8 mouse cellular contexts compared by ENCODE assay signal in the genomic region with DNA sequence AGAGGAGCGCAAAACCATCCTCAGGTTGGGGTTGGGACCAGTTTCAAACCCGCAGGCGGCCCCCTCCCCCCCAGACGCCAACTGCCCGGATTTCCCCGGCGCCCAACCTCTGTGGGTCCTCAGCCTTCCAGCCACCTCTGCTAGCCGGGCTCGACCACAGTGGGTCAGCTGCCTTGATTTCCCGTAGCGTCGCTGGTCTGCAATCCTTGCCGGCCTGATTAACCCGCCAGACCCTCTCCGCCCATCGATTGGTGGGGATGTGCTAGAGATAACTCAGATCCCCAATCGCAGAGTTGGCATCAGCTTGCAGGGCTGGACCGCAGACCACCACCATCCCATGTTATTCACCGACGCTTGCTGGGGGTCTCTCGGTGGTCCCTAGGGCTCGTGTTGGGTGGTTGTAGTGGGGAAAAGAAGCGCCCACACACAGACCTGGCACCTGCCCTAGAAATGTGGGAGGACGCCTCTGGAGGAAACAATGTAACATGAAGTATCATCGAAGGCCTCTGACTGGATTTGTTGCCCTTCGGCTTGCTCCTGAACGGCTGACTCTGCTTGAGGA. TPM values are rescaled to one million over a fixed set of nuclear protein-coding genes. Genes with fewer than 3 reads are reported as not detected.
DNase-seq lines count a peak whose midpoint lies in the region; ATAC-seq and TF ChIP-seq lines count a peak whose summit lies in the region.

No protein-coding gene starts in this region.

- H3K36me3 ChIP-seq in heart, embryonic 11.5 days (ENCODE audit: control insufficient read depth, insufficient read depth, low read length): no peaks in the 10 kb centered on the region; the same call in 1 of the 2 replicates
- H3K36me3 ChIP-seq in MEL (ENCODE audit: control insufficient read depth in 1 of 2, insufficient read depth in 2 of 2, low read length in 2 of 2): peaks cover 0 to 17% of the 10 kb centered on the region in 2 experiments; a peak in 2 of 4 replicates
- H3K36me3 ChIP-seq in limb, embryonic 11.5 days (ENCODE audit: control insufficient read depth, insufficient read depth, low read length): no peaks in the 10 kb centered on the region
- no peaks in the 10 kb centered on the region for H3K36me3 ChIP-seq in midbrain, postnatal 0 days (ENCODE audit: insufficient read depth, low read length)

- TF ChIP-seq POLR2A in MEL (IDR thresholded peaks at IDR 0.05; ENCODE audit: control insufficient read depth in 1 of 2, insufficient read depth in 1 of 2, low read depth in 1 of 2, low read length in 2 of 2, poor library complexity in 1 of 2): no peak; a peak in 1 of 4 replicates

- peak overlapping the region; percentile 98 for H3K9ac ChIP-seq in heart, embryonic 11.5 days (ENCODE audit: low read depth, low read length)
- H3K9ac ChIP-seq in MEL (ENCODE audit: control insufficient read depth, low read depth, low read length, poor library complexity, severe bottlenecking): peak overlapping the region; percentile 97
- peak overlapping the region; percentile 93 for H3K9ac ChIP-seq in limb, embryonic 11.5 days (ENCODE audit: low read length)
- H3K9ac ChIP-seq in midbrain, postnatal 0 days (replicated peaks; ENCODE audit: low read length, poor library complexity, severe bottlenecking): peak overlapping the region; percentile 89

- ATAC-seq in heart, embryonic 11.5 days (replicated peaks; ENCODE audit: insufficient number of reproducible peaks, low FRiP score, low TSS enrichment): peak; percentile 19; the same call in 1 of the 2 replicates
- peak; percentile 65 for ATAC-seq in erythroid progenitor cell, adult 5-6 weeks (replicated peaks; ENCODE audit: low FRiP score, poor library complexity, severe bottlenecking)
- peak; percentile 72 for ATAC-seq in limb, embryonic 11.5 days (ENCODE audit: insufficient number of reproducible peaks, low FRiP score, low TSS enrichment, low read depth)
- ATAC-seq in midbrain, postnatal 0 days (ENCODE audit: low FRiP score): peak; percentile 62

- H3K4me3 ChIP-seq in heart, embryonic 11.5 days (ENCODE audit: low read depth, low read length): peak overlapping the region; percentile 90
- peak overlapping the region; percentile 83 to 96 for H3K4me3 ChIP-seq in MEL (ENCODE audit: control insufficient read depth in 1 of 2, insufficient read depth in 1 of 2, low read depth in 2 of 2, low read length in 2 of 2)
- peak overlapping the region; percentile 96 for H3K4me3 ChIP-seq in limb, embryonic 11.5 days (ENCODE audit: low read depth, low read length)
- peak overlapping the region; percentile 92 for H3K4me3 ChIP-seq in midbrain, postnatal 0 days (ENCODE audit: low read depth, low read length)

- H3K9me3 ChIP-seq in heart, embryonic 11.5 days (replicated peaks; ENCODE audit: control insufficient read depth, low read length): no peaks in the 10 kb centered on the region
- H3K9me3 ChIP-seq in MEL (replicated peaks; ENCODE audit: insufficient read depth, low read length): no peaks in the 10 kb centered on the region
- H3K9me3 ChIP-seq in limb, embryonic 11.5 days (ENCODE audit: control insufficient read depth, low read length): no peaks in the 10 kb centered on the region
- H3K9me3 ChIP-seq in midbrain, postnatal 0 days (ENCODE audit: low read length): no peaks in the 10 kb centered on the region

- no peak for TF ChIP-seq RAD21 in MEL (IDR thresholded peaks at IDR 0.05; ENCODE audit: low read depth, low read length)

- H3K27ac ChIP-seq in heart, embryonic 11.5 days (ENCODE audit: low read depth, low read length): peak overlapping the region; percentile 81
- H3K27ac ChIP-seq in MEL (ENCODE audit: control insufficient read depth, low read depth, low read length): peak overlapping the region; percentile 70
- peak overlapping the region; percentile 62; the same call in 1 of the 2 replicates for H3K27ac ChIP-seq in limb, embryonic 11.5 days (replicated peaks; ENCODE audit: low read depth, low read length)
- peak overlapping the region; percentile 88 for H3K27ac ChIP-seq in midbrain, postnatal 0 days (ENCODE audit: low read depth, low read length)

- no peak for TF ChIP-seq EP300 in MEL (IDR thresholded peaks at IDR 0.05; ENCODE audit: low read depth in 1 of 2, low read length in 2 of 2)

- H3K4me1 ChIP-seq in heart, embryonic 11.5 days (ENCODE audit: control insufficient read depth, insufficient read depth, low read length): peaks cover 8% of the 10 kb centered on the region
- peaks cover 0 to 11% of the 10 kb centered on the region in 2 experiments; a peak in 3 of 4 replicates for H3K4me1 ChIP-seq in MEL (ENCODE audit: control insufficient read depth in 1 of 2, insufficient read depth in 2 of 2, low read length in 2 of 2)
- no peaks in the 10 kb centered on the region for H3K4me1 ChIP-seq in limb, embryonic 11.5 days (ENCODE audit: control insufficient read depth, insufficient read depth, low read length)
- peaks cover 9% of the 10 kb centered on the region; the same call in 1 of the 2 replicates for H3K4me1 ChIP-seq in midbrain, postnatal 0 days (ENCODE audit: insufficient read depth, low read length)

- DNase-seq in heart, postnatal 25 days (ENCODE audit: low spot score): no peak
- DNase-seq in MEL (ENCODE audit: low read depth, low spot score): peak; percentile 53
- DNase-seq in limb, embryonic 11.5 days (ENCODE audit: low spot score): no peak
- DNase-seq in midbrain, postnatal 0 days (ENCODE audit: low spot score): peak; percentile 10
- no peak for DNase-seq in spleen, adult 18-20 months
- DNase-seq in spleen, postnatal 10 days (ENCODE audit: low spot score in 2 of 2): no peak

- WGBS in heart, embryonic 11.5 days (ENCODE audit: insufficient replicate concordance): 1% methylated on average over 27 of the region's 27 CpGs
- 2% methylated on average over 27 of the region's 27 CpGs for WGBS in limb, embryonic 11.5 days
- WGBS in midbrain, postnatal 0 days: 1% methylated on average over 26 of the region's 27 CpGs

- TF ChIP-seq CTCF in MEL (IDR thresholded peaks at IDR 0.05 in 2 of 3, conservative IDR thresholded peaks at IDR 0.05 in 1 of 3; ENCODE audit: control insufficient read depth in 1 of 3, insufficient read depth in 1 of 3, low read depth in 2 of 3, low read length in 3 of 3, poor library complexity in 1 of 3, severe bottlenecking in 1 of 3): no peak
- no peak for TF ChIP-seq CTCF in midbrain, postnatal 0 days (IDR thresholded peaks at IDR 0.05)

- H3K4me2 ChIP-seq in heart, embryonic 11.5 days: peak overlapping the region; percentile 68
- peak overlapping the region; percentile 54 for H3K4me2 ChIP-seq in limb, embryonic 11.5 days (ENCODE audit: low read depth, severe bottlenecking)
- peak overlapping the region; percentile 60 for H3K4me2 ChIP-seq in midbrain, postnatal 0 days (ENCODE audit: low read depth, low read length, poor library complexity, severe bottlenecking)

- no peaks in the 10 kb centered on the region for H3K27me3 ChIP-seq in heart, embryonic 11.5 days (ENCODE audit: control insufficient read depth, insufficient read depth, low read length)
- H3K27me3 ChIP-seq in MEL (ENCODE audit: control insufficient read depth in 1 of 2, insufficient read depth in 2 of 2, low read length in 2 of 2): no peaks in the 10 kb centered on the region
- H3K27me3 ChIP-seq in limb, embryonic 11.5 days (ENCODE audit: control insufficient read depth, insufficient read depth, low read length): no peaks in the 10 kb centered on the region
- H3K27me3 ChIP-seq in midbrain, postnatal 0 days (ENCODE audit: insufficient read depth, low read length): no peaks in the 10 kb centered on the region

- H3K79me2 ChIP-seq in MEL (ENCODE audit: control insufficient read depth, insufficient read depth, low read length, poor library complexity): peaks cover 47% of the 10 kb centered on the region

- intact Hi-C loops in heart, postnatal 25 days (cut with DNase I): loop anchor here (2.0 to 5.0 kb wide), 4 partner anchors 31 to 155 kb away; partner anchors contain the start of genes 4833439L19Rik, Arl10, Higd2a and Nop16

RNA-seq across cellular contexts. Expression of gene Faf2, which starts 0.5 kb away (rescaled TPM):
- polyA plus RNA-seq in heart, embryonic 11.5 days (2014; fragmentation: Nextera tagmentation; extraction: Ambion mirVana): 61.1 and 73.8 TPM in 2 replicates
- 10 to 100 TPM; 20.0 to 23.3 TPM for total RNA-seq in heart, postnatal 25 days (2021)
- 27.8 and 31.4 TPM in 2 replicates for total RNA-seq in MEL (2012; rRNA removed)
- polyA plus RNA-seq in MEL (2012; ENCODE audit: insufficient read depth in 1 of 2, insufficient read length in 2 of 2, low read depth in 1 of 2, low replicate concordance in 2 of 2, missing spikeins in 1 of 2): 10 to 100 TPM in 1 of 2 experiments, not detected in 1; 39.3 TPM
- 30.2 and 37.5 TPM in 2 replicates for total RNA-seq in erythroid progenitor cell, adult 5-6 weeks (2015; ENCODE audit: low replicate concordance)
- total RNA-seq in erythroid progenitor cell, adult 5-6 weeks (2017; ENCODE audit: low replicate concordance): 27.1 and 41.9 TPM in 2 replicates
- 95.7 and 99.2 TPM in 2 replicates for polyA plus RNA-seq in limb, embryonic 11.5 days (2014; fragmentation: Nextera tagmentation; extraction: Ambion mirVana)
- total RNA-seq in midbrain, postnatal 0 days (2014; rRNA removed): 49.3 and 57.9 TPM in 2 replicates
- 53.0 and 56.4 TPM in 2 replicates for polyA plus RNA-seq in midbrain, postnatal 0 days (2015; fragmentation: Nextera tagmentation; extraction: Ambion mirVana)

RNA-seq across cellular contexts. Expression of gene Cltb, which starts 10.9 kb away (rescaled TPM):
- 38.6 and 39.5 TPM in 2 replicates for polyA plus RNA-seq in heart, embryonic 11.5 days (2014; fragmentation: Nextera tagmentation; extraction: Ambion mirVana)
- total RNA-seq in heart, postnatal 25 days (2021): 10 to 100 TPM; 92.6 to 99.7 TPM
- total RNA-seq in MEL (2012; rRNA removed): 23.5 and 25.0 TPM in 2 replicates
- polyA plus RNA-seq in MEL (2012; ENCODE audit: insufficient read depth in 1 of 2, insufficient read length in 2 of 2, low read depth in 1 of 2, low replicate concordance in 2 of 2, missing spikeins in 1 of 2): 10 to 100 TPM in 1 of 2 experiments, not detected in 1; 59.9 TPM
- 2.2 and 5.9 TPM in 2 replicates for total RNA-seq in erythroid progenitor cell, adult 5-6 weeks (2015; ENCODE audit: low replicate concordance)
- total RNA-seq in erythroid progenitor cell, adult 5-6 weeks (2017; ENCODE audit: low replicate concordance): 5.0 and 7.8 TPM in 2 replicates
- polyA plus RNA-seq in limb, embryonic 11.5 days (2014; fragmentation: Nextera tagmentation; extraction: Ambion mirVana): 12.3 and 13.0 TPM in 2 replicates
- 243 and 256 TPM in 2 replicates for total RNA-seq in midbrain, postnatal 0 days (2014; rRNA removed)
- polyA plus RNA-seq in midbrain, postnatal 0 days (2015; fragmentation: Nextera tagmentation; extraction: Ambion mirVana): 326 and 328 TPM in 2 replicates

RNA-seq across cellular contexts. Expression of gene Higd2a, which starts 32.0 kb away (rescaled TPM):
- polyA plus RNA-seq in heart, embryonic 11.5 days (2014; fragmentation: Nextera tagmentation; extraction: Ambion mirVana): 225 and 241 TPM in 2 replicates
- total RNA-seq in heart, postnatal 25 days (2021): 100 to 1,000 TPM; 202 to 205 TPM
- total RNA-seq in MEL (2012; rRNA removed): 54.0 and 59.8 TPM in 2 replicates
- polyA plus RNA-seq in MEL (2012; ENCODE audit: insufficient read depth in 1 of 2, insufficient read length in 2 of 2, low read depth in 1 of 2, low replicate concordance in 2 of 2, missing spikeins in 1 of 2): 100 to 1,000 TPM in 1 of 2 experiments, not detected in 1; 131 TPM
- 36.0 and 53.0 TPM in 2 replicates for total RNA-seq in erythroid progenitor cell, adult 5-6 weeks (2015; ENCODE audit: low replicate concordance)
- 9.2 and 19.0 TPM in 2 replicates for total RNA-seq in erythroid progenitor cell, adult 5-6 weeks (2017; ENCODE audit: low replicate concordance)
- polyA plus RNA-seq in limb, embryonic 11.5 days (2014; fragmentation: Nextera tagmentation; extraction: Ambion mirVana): 155 and 157 TPM in 2 replicates
- total RNA-seq in midbrain, postnatal 0 days (2014; rRNA removed): 110 and 203 TPM in 2 replicates
- polyA plus RNA-seq in midbrain, postnatal 0 days (2015; fragmentation: Nextera tagmentation; extraction: Ambion mirVana): 327 and 330 TPM in 2 replicates

RNA-seq across cellular contexts. Expression of gene Nop16, which starts 32.2 kb away (rescaled TPM):
- 61.8 and 65.6 TPM in 2 replicates for polyA plus RNA-seq in heart, embryonic 11.5 days (2014; fragmentation: Nextera tagmentation; extraction: Ambion mirVana)
- 10 to 100 TPM; 15.2 to 15.6 TPM for total RNA-seq in heart, postnatal 25 days (2021)
- total RNA-seq in MEL (2012; rRNA removed): 126 and 131 TPM in 2 replicates
- polyA plus RNA-seq in MEL (2012; ENCODE audit: insufficient read depth in 1 of 2, insufficient read length in 2 of 2, low read depth in 1 of 2, low replicate concordance in 2 of 2, missing spikeins in 1 of 2): 100 to 1,000 TPM in 1 of 2 experiments, not detected in 1; 172 TPM
- 6.5 and 17.2 TPM in 2 replicates for total RNA-seq in erythroid progenitor cell, adult 5-6 weeks (2015; ENCODE audit: low replicate concordance)
- 5.4 and 14.8 TPM in 2 replicates for total RNA-seq in erythroid progenitor cell, adult 5-6 weeks (2017; ENCODE audit: low replicate concordance)
- polyA plus RNA-seq in limb, embryonic 11.5 days (2014; fragmentation: Nextera tagmentation; extraction: Ambion mirVana): 95.6 and 99.7 TPM in 2 replicates
- 26.7 TPM in 2 replicates for total RNA-seq in midbrain, postnatal 0 days (2014; rRNA removed)
- polyA plus RNA-seq in midbrain, postnatal 0 days (2015; fragmentation: Nextera tagmentation; extraction: Ambion mirVana): 53.8 and 54.1 TPM in 2 replicates

RNA-seq across cellular contexts. Expression of gene Arl10, which starts 47.2 kb away (rescaled TPM):
- 17.6 and 18.4 TPM in 2 replicates for polyA plus RNA-seq in heart, embryonic 11.5 days (2014; fragmentation: Nextera tagmentation; extraction: Ambion mirVana)
- total RNA-seq in heart, postnatal 25 days (2021): 1 to 10 TPM; 4.5 to 6.1 TPM
- total RNA-seq in MEL (2012; rRNA removed): 3.8 and 5.1 TPM in 2 replicates
- 10 to 100 TPM in 1 of 2 experiments, not detected in 1; 10.9 TPM for polyA plus RNA-seq in MEL (2012; ENCODE audit: insufficient read depth in 1 of 2, insufficient read length in 2 of 2, low read depth in 1 of 2, low replicate concordance in 2 of 2, missing spikeins in 1 of 2)
- total RNA-seq in erythroid progenitor cell, adult 5-6 weeks (2015; ENCODE audit: low replicate concordance): 1.1 TPM in 1 of 2 replicates, not detected in the other
- not detected in 2 replicates for total RNA-seq in erythroid progenitor cell, adult 5-6 weeks (2017; ENCODE audit: low replicate concordance)
- 27.1 and 29.7 TPM in 2 replicates for polyA plus RNA-seq in limb, embryonic 11.5 days (2014; fragmentation: Nextera tagmentation; extraction: Ambion mirVana)
- 161 and 171 TPM in 2 replicates for total RNA-seq in midbrain, postnatal 0 days (2014; rRNA removed)
- 79.2 and 80.2 TPM in 2 replicates for polyA plus RNA-seq in midbrain, postnatal 0 days (2015; fragmentation: Nextera tagmentation; extraction: Ambion mirVana)

Comparison
In these comparisons a context has a peak if more than half of its experiments do, and no peak if none do; other contexts are left out.
1. ATAC-seq: peak in every context shown above with its lines; median percentile 72 in limb, embryonic 11.5 days; 65 in erythroid progenitor cell, adult 5-6 weeks; 62 in midbrain, postnatal 0 days; 19 in heart, embryonic 11.5 days.
2. DNase-seq: peak in MEL (single experiment) and midbrain, postnatal 0 days (single experiment); none in heart, postnatal 25 days (single experiment), limb, embryonic 11.5 days (single experiment), spleen, adult 18-20 months (0 of 2) and spleen, postnatal 10 days (0 of 2).
3. Peak in every context shown above with its lines, with median percentiles within 50 percentile points of each other: H3K27ac ChIP-seq, H3K4me2 ChIP-seq, H3K4me3 ChIP-seq and H3K9ac ChIP-seq.